Mouse (Mus musculus) small intestine, adult 2 months (tissue): ENCODE data around the gene Dll4.

Experiments
- CTCF ChIP-seq: fragments of 200-500 bp; IDR thresholded peaks from 2 replicates; pipeline ENCODE4 v1.5.1; 2012; ENCODE audit warnings: low read depth, mild to moderate bottlenecking, control low read depth, inconsistent platforms, low read length, moderate library complexity, mixed read lengths; ENCODE audit not compliant: insufficient replicate concordance, insufficient read length; ENCODE audit errors: extremely low read depth
- POLR2A ChIP-seq: fragments of 200-500 bp; IDR thresholded peaks from 2 replicates; pipeline ENCODE4 v1.6.1; 2012; ENCODE audit warnings: low read depth, mild to moderate bottlenecking, control low read depth, inconsistent platforms, low read length, moderate library complexity

DNA sequence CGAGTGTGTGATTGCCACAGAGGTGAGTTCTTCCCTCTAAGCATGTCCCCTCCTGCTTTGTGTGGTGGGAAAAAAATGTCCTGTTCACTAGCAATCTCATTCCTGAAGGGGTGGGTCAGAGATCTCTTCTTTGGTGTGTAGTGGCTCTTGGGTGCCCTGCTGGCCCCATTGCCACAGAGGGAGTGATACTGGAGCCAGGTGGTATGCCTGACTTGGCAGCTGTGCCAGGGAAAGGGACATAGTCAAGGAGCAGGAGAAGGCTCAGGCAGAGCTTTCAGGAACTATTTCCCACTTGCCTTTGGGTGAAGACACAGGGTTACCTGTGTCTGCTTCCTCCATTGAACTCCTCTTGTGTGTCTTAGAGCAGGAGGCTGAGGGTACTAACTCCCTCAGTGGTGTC lies 8.6 kb downstream of the Dll4 start:
- no peak for TF ChIP-seq POLR2A
- TF ChIP-seq CTCF = no peak
